Comparison of ENCODE assay signal across 9 mouse cellular contexts in genomic region chr1:52170057-52170456, GRCm38 (mm10). TPM values are rescaled to one million over a fixed set of nuclear protein-coding genes. Genes with fewer than 3 reads are reported as not detected.
DNase-seq lines count a peak whose midpoint lies in the region; ATAC-seq lines count a peak whose summit lies in the region.
"Had no signal": no experiment of that assay in that cellular context is flagged by ENCODE, and none has a peak within 500 bp of the region (broad histone marks: within the 10 kb centered on the region; RNA-seq: fewer than 3 reads in every experiment).

No protein-coding gene starts in this region.

- WGBS in hindbrain, embryonic 14.5 days: 7% methylated on average over 3 of the region's 3 CpGs
- WGBS in hindbrain, embryonic 13.5 days: 13% methylated on average over 3 of the region's 3 CpGs

- H3K36me3 ChIP-seq in hindbrain, embryonic 14.5 days (replicated peaks; ENCODE audit: control insufficient read depth, insufficient read depth): peaks cover 24% of the 10 kb centered on the region
- H3K36me3 ChIP-seq in hindbrain, embryonic 13.5 days: 0 out of 2 replicates have a peak, but pooled peaks cover 4% of the 10 kb centered on the region
- peaks cover 37% of the 10 kb centered on the region for H3K36me3 ChIP-seq in megakaryocyte, embryonic 14.5 days (replicated peaks; ENCODE audit: low read length)

- H3K27ac ChIP-seq in hindbrain, embryonic 14.5 days: no peak overlapping the region
- no peak overlapping the region for H3K27ac ChIP-seq in hindbrain, embryonic 13.5 days

- H3K4me1 ChIP-seq in hindbrain, embryonic 14.5 days (replicated peaks; ENCODE audit: control insufficient read depth, insufficient read depth, low read length): no peaks in the 10 kb centered on the region
- H3K4me1 ChIP-seq in hindbrain, embryonic 13.5 days (replicated peaks): 0 out of 2 replicates have a peak, but pooled peaks cover 5% of the 10 kb centered on the region
- peaks cover 70% of the 10 kb centered on the region for H3K4me1 ChIP-seq in megakaryocyte, embryonic 14.5 days

- H3K9me3 ChIP-seq in hindbrain, embryonic 14.5 days (ENCODE audit: control insufficient read depth, low read length): no peaks in the 10 kb centered on the region
- no peaks in the 10 kb centered on the region for H3K9me3 ChIP-seq in hindbrain, embryonic 13.5 days
- H3K9me3 ChIP-seq in megakaryocyte, embryonic 14.5 days: no peaks in the 10 kb centered on the region

- no peak overlapping the region for H3K9ac ChIP-seq in hindbrain, embryonic 14.5 days
- H3K9ac ChIP-seq in hindbrain, embryonic 13.5 days: no peak overlapping the region

- no peak overlapping the region for H3K4me2 ChIP-seq in hindbrain, embryonic 14.5 days (replicated peaks)
- H3K4me2 ChIP-seq in hindbrain, embryonic 13.5 days: no peak overlapping the region

- no peaks in the 10 kb centered on the region for H3K27me3 ChIP-seq in hindbrain, embryonic 14.5 days (ENCODE audit: control insufficient read depth, insufficient read depth, low read length)
- H3K27me3 ChIP-seq in hindbrain, embryonic 13.5 days: no peaks in the 10 kb centered on the region
- H3K27me3 ChIP-seq in megakaryocyte, embryonic 14.5 days (replicated peaks): no peaks in the 10 kb centered on the region

- no peak overlapping the region for H3K4me3 ChIP-seq in hindbrain, embryonic 14.5 days (replicated peaks; ENCODE audit: low read length)
- H3K4me3 ChIP-seq in hindbrain, embryonic 13.5 days: no peak overlapping the region
- peak overlapping the region; percentile 16 for H3K4me3 ChIP-seq in megakaryocyte, embryonic 14.5 days (replicated peaks)
- H3K4me3 ChIP-seq: erythroblast, embryonic 14.5 days had no signal

- peak; percentile 22; the same call in 1 of the 2 replicates for ATAC-seq in hindbrain, embryonic 14.5 days (ENCODE audit: low FRiP score)
- ATAC-seq in hindbrain, embryonic 13.5 days (ENCODE audit: low FRiP score): no peak
- ATAC-seq in hematopoietic stem cell, adult 5-6 weeks (replicated peaks in 1 of 2; ENCODE audit: insufficient read depth in 1 of 2, low FRiP score in 2 of 2, low TSS enrichment in 1 of 2, low read depth in 1 of 2, poor library complexity in 2 of 2, severe bottlenecking in 2 of 2): peak; percentile 49 to 60

- no peak for DNase-seq in hindbrain, embryonic 14.5 days (ENCODE audit: low spot score)
- DNase-seq in CD8-positive naive resting alpha-beta T cell, adult 2 months (ENCODE audit: low read depth in 2 of 2, low spot score in 2 of 2): peak; percentile 13 to 45
- peak; percentile 36 to 39 for DNase-seq in adrenal gland, postnatal 36 days
- no peak for DNase-seq in right cerebral cortex, postnatal 10 days (ENCODE audit: low spot score in 2 of 2)
- no peak for DNase-seq in frontal cortex, postnatal 36 days (ENCODE audit: low spot score in 2 of 2)

RNA-seq across cellular contexts. Expression of gene Stat1, which starts 50.8 kb away (rescaled TPM):
- polyA plus RNA-seq in hindbrain, embryonic 14.5 days (2014; fragmentation: Nextera tagmentation; extraction: Ambion mirVana): 13.9 and 17.3 TPM in 2 replicates
- 13.4 and 13.9 TPM in 2 replicates for polyA plus RNA-seq in hindbrain, embryonic 13.5 days (2015; fragmentation: Nextera tagmentation; extraction: Ambion mirVana)
- total RNA-seq in adrenal gland, postnatal 36 days (2021): 100 to 1,000 TPM in 1 of 2 experiments, 10 to 100 TPM in 1; 88.7 to 112 TPM
- total RNA-seq in hematopoietic stem cell, adult 5-6 weeks (2017): 112 and 123 TPM in 2 replicates
- 2.7 and 10.3 TPM in 2 replicates for polyA plus RNA-seq in megakaryocyte, embryonic 14.5 days (2012; ENCODE audit: insufficient read depth, low replicate concordance)

Comparison
In these comparisons a context has a peak if more than half of its experiments do, and no peak if none do; other contexts are left out.
1. DNase-seq: peak in CD8-positive naive resting alpha-beta T cell, adult 2 months (2 of 2) and adrenal gland, postnatal 36 days (2 of 2); none in hindbrain, embryonic 14.5 days (single experiment), right cerebral cortex, postnatal 10 days (0 of 2) and frontal cortex, postnatal 36 days (0 of 2).